Mouse (Mus musculus): ENCODE measurements around the gene Zfp346.
A peak's percentile ranks its signal among the peaks of the same experiment; 100 is the strongest.
"Not testable (repeated sequence)": the region's sequence is repeated elsewhere in the genome, so short reads cannot be mapped to it uniquely, and the experiment has no call there.

The Zfp346 gene

GRCm38 (mm10) chr13:55105045-55105952, at the start of gene Zfp346:
Gene Zfp346, plus strand, starts transcription at chr13:55105311.
- peak; percentile 94 for DNase-seq (ENCODE audit: low spot score)

DNA sequence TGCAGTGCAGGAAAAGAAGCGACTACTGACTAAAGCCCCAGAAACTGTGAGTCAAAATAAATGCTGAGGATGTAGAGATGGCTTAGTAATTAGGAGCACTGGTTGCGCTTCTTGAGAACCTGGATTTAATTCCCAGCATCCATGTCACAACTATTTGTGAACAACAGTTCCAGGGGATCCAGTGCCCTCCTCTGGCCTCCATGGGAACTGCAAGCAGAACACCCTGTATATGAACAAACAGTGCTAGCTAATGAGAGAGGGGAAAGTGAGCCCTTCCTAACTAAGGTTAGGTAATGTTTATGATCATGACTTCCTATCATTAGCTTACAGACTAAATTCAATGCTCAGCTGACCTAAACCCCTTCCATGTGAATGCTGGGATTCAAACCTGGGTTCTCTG, 47.1 kb upstream of the Zfp346 start:
- DNase-seq (ENCODE audit: low spot score), result no peak

- no peak for DNase-seq (ENCODE audit: low spot score)
These were observed 41.8 kb upstream of the Zfp346 start for GRCm38 (mm10) chr13:55063276-55063675.

DNA sequence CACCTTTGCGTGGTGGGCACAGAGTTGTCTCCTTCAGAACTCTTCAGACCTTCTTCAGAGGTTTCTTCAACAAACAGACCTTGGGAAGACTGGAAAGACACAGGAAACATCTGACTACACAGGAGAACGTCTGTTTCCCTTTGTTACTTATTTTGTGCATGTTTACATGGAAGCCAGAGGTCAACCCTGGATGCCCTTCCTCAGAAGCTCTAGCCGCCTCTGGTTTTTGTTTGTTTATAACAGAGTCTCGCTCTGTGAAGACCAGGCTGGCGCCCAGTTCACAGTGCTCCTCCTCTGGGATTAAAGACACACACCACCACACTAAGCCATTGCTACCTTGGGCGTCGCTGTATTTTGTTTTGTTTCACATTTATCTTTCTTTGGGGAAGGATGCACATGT, 35.4 kb upstream of the Zfp346 start:
- no peak for DNase-seq (ENCODE audit: low spot score)

DNA sequence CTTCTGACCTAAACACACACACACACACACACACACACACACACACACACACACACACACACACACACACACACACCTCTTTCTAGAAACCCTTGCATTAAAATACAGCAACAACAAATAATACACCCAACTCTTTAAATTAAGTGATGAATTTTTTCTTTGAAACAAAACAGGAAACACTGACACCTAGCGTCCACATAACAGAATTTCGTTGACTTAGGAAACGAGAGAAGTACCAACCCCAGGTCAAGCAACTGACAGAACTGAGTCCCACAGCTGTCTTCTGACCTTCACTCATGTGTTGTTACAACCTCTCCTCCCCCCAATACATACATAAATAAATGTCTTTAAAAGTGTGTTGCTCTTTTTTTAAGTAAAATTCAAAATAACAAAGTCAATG, 33.8 kb upstream of the Zfp346 start:
- no peak for DNase-seq (ENCODE audit: low spot score)

DNA sequence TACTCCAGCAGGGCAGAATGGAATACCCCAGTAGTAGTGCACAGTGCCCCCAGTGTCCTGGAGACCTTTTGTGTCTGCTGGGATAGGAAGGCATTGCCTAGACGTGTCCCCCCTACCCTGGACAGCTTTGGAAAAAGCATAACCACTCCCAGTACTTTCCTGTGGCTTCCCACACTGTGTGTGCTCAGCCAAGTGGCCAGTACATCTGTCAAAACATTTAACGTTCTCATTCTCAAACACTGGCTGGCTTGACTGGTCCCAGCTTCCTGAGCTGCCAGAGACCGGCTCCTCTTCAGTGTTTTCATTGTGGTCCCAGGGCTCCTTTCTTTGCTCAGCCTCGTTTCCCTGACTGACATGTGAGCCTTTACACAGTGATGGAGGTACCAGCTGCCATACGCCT, 29.5 kb upstream of the Zfp346 start:
- no peak for DNase-seq (ENCODE audit: low spot score)

- no peak for DNase-seq (ENCODE audit: low spot score)
These were observed 12.5 kb upstream of the Zfp346 start for GRCm38 (mm10) chr13:55092588-55092987.

DNA sequence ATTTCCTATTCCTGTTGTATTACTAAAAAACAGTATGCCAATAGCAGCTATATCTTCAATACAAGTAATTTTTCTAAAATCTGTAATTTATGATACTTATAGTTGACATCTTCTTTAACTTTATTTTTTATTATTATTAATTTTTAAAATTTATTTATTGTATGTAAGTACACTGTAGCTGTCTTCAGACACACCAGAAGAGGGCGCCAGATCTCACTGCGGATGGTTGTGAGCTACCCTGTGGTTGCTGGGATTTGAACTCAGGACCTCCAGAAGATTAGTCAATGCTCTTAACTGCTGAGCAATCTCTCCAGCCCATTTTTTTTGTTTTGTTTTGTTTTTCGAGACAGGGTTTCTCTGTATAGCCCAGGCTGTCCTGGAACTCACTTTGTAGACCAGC, 7.3 kb upstream of the Zfp346 start:
- DNase-seq (ENCODE audit: low spot score), result not testable (repeated sequence)

DNA sequence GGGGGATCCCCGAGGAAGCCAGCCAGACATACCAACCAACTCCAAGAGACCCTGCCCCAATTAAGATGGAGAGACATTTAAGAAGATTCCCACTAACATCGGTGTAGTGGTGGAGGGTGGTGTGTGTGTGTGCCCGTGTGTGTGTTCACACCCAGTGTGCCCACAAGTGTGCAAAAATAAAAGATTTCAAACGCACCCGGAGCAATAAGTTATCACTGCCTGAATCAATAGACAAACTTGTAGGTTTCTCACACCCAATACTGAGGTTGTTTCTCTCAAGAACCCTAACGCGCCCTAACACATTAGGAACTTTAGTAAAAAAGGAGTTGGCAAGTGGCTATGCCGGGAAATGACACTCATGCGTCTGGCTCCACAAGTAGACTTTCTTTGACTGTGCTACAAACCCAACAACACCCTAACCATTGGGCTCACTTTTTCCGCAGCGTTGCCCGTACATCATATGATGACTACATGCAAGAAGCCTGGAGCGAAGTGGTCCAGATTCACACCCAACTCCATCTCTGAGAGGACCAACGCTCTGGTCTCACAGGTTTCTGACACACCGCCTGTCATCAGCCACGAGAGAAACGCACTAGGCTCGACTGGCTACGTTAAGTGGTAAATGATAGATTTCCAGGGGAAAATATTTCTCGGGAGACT, 5.9 kb upstream of the Zfp346 start:
- no peak for DNase-seq (ENCODE audit: low spot score)

DNA sequence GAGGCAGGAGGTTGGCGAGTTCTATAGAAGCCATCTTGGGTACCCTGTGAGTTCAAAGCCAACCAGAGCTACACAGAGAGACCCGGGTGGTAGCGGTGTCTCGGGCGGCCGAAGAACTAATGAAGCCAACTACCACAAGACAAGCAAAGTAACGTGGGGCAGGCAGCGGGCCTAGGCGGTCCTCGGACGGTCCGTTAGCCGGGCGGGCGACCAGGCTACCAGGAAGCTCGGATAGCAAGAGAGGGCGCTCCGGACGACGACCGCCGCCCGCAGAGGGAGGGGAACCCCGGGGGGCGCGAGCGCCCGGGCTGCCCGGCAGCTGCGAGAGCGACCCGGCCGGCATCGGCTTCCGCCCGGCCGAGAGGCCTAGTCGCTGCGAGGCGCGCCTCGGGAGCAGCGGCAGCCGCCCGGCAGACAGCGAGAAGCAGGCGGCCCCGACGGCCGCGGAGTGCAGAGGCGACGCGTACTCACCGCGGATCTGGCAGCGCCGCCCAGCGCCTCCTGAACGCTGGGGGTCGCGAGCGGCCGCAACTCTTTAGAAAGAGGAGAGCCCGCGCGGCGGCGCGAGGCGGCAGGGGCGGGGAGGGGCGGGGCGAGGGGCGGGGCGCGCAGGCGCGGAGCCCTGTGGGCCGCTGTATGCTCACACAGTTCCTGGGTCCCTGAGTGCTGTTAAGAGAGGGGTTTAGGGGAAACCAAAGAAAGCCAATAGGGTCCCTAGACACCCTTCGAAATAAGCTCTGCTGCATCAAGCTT, 5.2 kb upstream of the Zfp346 start, which contains the start of gene Uimc1:
TSS of gene Uimc1 (minus strand) at position 575 of the 753 bp plus-strand sequence.
- DNase-seq (ENCODE audit: low spot score), result no peak

GRCm38 (mm10) chr13:55101627-55102026, 3.5 kb upstream of the Zfp346 start:
- DNase-seq (ENCODE audit: low spot score), result no peak

DNA sequence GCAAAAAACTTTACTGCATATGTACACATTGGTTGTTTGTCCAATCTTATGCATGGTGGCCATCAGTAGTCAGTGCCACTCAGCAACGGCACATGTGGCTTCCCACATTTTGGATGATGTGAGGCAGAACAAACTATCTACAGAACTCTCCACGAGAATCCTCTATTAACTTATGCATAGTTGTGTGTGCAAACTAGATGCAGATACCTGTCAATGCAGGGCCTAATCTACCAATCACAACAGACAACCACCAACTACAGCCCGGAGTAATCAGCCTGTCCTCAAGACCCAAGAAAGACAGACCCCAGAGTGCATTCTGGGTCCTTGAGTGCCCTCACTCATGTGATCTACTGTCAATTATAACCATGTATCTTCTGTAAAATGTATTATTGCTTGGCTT, 2.7 kb upstream of the Zfp346 start:
- no peak for DNase-seq (ENCODE audit: low spot score)

DNA sequence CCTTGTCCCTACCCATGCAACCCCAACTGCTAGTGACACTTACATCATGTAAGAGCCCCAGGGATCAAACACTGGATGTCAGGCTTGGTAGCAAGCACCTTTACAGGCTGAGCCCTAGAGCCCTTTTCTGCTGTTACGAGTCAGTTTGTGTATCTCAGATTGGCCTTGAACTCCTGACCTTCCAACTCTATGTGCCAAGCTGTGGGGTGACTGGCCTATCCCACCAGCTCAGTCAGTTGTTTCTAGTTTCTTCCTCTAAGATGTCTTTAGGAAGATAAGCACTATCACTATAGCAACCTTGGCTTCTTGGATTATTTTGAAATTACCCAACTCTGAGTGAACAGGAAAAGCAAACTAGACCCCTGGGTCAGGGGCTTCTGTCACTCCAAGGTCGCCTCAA, 1.8 kb upstream of the Zfp346 start:
- DNase-seq (ENCODE audit: low spot score), result no peak

DNA sequence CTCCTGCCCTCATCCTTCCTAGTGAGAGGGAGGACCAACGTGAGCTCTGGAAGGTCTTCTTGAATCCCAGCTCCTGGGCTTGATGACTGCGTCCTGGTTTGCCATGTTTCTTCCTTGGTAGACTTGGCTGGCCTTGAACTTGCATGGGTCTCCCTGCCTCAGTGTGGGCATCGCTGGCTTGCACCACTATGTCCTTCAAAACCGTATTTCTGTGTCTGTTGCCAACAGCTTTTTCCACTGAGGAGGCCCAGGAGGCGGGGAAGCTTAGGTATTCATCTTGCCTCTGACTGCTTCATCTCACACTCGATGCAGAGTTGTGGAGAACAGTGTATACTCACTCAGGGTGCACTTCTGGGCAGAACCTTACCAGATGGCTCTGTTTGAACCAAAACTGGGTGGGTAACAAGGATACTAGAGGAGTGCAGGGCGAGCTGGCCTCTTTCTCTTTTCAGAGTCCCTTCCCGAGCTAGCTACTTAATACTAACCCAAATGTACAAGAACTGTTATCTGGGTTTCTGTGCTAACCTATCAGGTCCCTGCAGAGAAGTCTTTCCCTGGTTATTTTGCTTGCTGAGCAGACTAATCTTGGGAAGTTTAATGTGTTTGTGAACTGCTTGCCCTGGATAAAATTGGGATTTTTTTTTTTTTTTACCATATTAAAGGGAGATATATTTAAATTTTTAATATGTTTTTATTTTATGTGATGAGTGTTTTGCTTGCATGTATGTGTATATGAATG, 1.0 kb downstream of the Zfp346 start:
- no peak for DNase-seq (ENCODE audit: low spot score)

GRCm38 (mm10) chr13:55107116-55107515, 2.0 kb downstream of the Zfp346 start:
- DNase-seq (ENCODE audit: low spot score), result no peak

DNA sequence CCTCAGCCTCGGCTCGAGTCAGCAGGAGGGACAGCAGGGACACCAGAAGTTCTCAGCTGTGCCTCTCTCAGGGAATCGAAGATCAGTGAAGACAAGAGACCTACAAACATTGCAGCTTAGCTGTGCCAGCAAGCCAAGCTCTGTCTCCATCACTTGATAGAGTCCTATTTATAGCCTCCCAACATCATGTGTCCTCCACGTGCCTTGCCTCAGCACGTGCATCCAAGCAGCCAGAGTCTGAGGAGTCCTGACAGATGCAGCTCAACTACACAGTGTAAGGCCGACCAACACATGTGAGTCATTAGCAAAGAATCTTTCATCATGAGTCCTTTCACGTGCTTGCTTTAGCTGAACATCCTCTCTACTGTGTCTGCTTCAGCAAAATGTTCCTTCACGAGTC, 2.6 kb downstream of the Zfp346 start:
- DNase-seq (ENCODE audit: low spot score), result no peak

- no peak for DNase-seq (ENCODE audit: low spot score)
These were observed 9.3 kb downstream of the Zfp346 start for GRCm38 (mm10) chr13:55114375-55114774.

DNA sequence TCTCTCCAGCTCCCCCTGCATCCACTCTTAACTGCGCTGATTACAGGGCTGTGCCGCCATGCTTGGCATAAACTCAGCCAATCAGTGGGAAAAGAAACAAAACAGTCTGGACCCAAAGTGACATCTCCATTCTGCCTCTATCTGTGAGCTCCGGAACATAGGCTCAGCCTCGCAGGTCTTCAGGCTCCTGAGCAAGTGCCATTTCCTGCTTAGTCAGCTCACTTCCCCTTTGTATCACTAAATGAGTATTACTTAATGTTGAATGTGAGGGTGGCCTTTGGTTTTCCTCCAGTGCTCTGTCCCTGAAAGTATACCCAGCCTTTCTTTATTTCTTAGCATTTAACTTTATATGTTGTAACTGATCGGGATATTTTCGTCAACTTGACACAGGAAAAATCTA, 19.8 kb downstream of the Zfp346 start:
- no peak for DNase-seq (ENCODE audit: low spot score)

GRCm38 (mm10) chr13:55133448-55133847, 28.3 kb downstream of the Zfp346 start, which contains the start of gene Gm17617:
Gene Gm17617, minus strand, starts transcription at chr13:55133548.
- DNase-seq (ENCODE audit: low spot score), result no peak

GRCm38 (mm10) chr13:55135382-55135781, 30.3 kb downstream of the Zfp346 start:
- no peak for DNase-seq (ENCODE audit: low spot score)

- no peak for DNase-seq (ENCODE audit: low spot score)
These were observed 35.2 kb downstream of the Zfp346 start for GRCm38 (mm10) chr13:55140271-55140670.

Data from left cerebral cortex, adult 11 months (tissue).